Mouse (Mus musculus): ENCODE measurements at regions not wholly inside any gene's neighbourhood (a gene's known extent, or its start where the extent isn't known, plus 50 kb on each side); places are given as distances from the start of the nearest gene placed in this dataset.

GRCm38 (mm10) chr3:23248291-23248690 lies 1171.8 kb downstream of the Tbl1xr1 start:
- no peaks in the 10 kb centered on the region for H3K36me3 ChIP-seq (ENCODE audit: control insufficient read depth, insufficient read depth, low read length)
- WGBS = 83% methylated on average over 2 of the region's 2 CpGs
- DNase-seq (ENCODE audit: low spot score) = no peak
- H3K4me3 ChIP-seq (ENCODE audit: low read depth, low read length) = no peak overlapping the region
- no peak overlapping the region for H3K4me2 ChIP-seq (ENCODE audit: low read depth, severe bottlenecking)
- H3K27ac ChIP-seq (replicated peaks; ENCODE audit: low read depth, low read length) = no peak overlapping the region
- H3K4me1 ChIP-seq (ENCODE audit: control insufficient read depth, insufficient read depth, low read length) = no peaks in the 10 kb centered on the region
- no peak overlapping the region for H3K9ac ChIP-seq (ENCODE audit: low read length)
- no peak for ATAC-seq (ENCODE audit: insufficient number of reproducible peaks, low FRiP score, low TSS enrichment, low read depth)
- no peaks in the 10 kb centered on the region for H3K9me3 ChIP-seq (ENCODE audit: control insufficient read depth, low read length)
- H3K27me3 ChIP-seq (ENCODE audit: control insufficient read depth, insufficient read depth, low read length) = no peaks in the 10 kb centered on the region

- Histone ChIP-seq H3K36me3 (ENCODE audit: control insufficient read depth, insufficient read depth, low read length) (no peaks in the 10 kb centered on the region), H3K4me2 (ENCODE audit: low read depth, severe bottlenecking) (no peak overlapping the region), H3K9me3 (ENCODE audit: control insufficient read depth, low read length) (no peaks in the 10 kb centered on the region), H3K27me3 (ENCODE audit: control insufficient read depth, insufficient read depth, low read length) (no peaks in the 10 kb centered on the region), H3K4me3 (ENCODE audit: low read depth, low read length) (no peak overlapping the region), H3K27ac (replicated peaks; ENCODE audit: low read depth, low read length) (no peak overlapping the region), H3K9ac (ENCODE audit: low read length) (no peak overlapping the region), H3K4me1 (ENCODE audit: control insufficient read depth, insufficient read depth, low read length) (no peaks in the 10 kb centered on the region)
- DNase-seq (ENCODE audit: low spot score) (no peak), ATAC-seq (ENCODE audit: insufficient number of reproducible peaks, low FRiP score, low TSS enrichment, low read depth) (no peak)
Measured at GRCm38 (mm10) chr3:23252180-23252579, 1175.7 kb downstream of the Tbl1xr1 start.

DNA sequence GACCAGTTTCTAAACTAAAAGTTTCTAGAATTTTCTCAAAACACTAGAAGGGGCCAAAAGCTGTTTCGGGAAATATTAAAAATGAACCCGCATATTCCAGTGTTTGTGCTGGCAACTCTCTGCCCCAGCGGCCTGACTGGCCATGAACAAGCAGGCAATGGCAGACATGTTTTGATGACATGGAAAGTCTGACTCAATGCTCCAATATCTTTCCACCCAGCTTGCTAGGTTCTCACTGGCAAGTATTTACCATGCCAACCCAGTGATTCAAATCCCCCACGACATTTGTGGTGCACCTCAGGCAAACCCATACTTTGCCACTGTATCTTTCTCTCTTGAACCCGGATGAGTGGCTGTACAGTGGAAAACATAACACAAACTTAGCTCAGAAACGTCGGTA lies 1222.4 kb downstream of the Tbl1xr1 start:
- Histone ChIP-seq H3K9me3 (ENCODE audit: control insufficient read depth, low read length) (no peaks in the 10 kb centered on the region), H3K27ac (replicated peaks; ENCODE audit: low read depth, low read length) (no peak overlapping the region), H3K4me2 (ENCODE audit: low read depth, severe bottlenecking) (no peak overlapping the region), H3K9ac (ENCODE audit: low read length) (no peak overlapping the region), H3K4me1 (ENCODE audit: control insufficient read depth, insufficient read depth, low read length) (no peaks in the 10 kb centered on the region), H3K4me3 (ENCODE audit: low read depth, low read length) (no peak overlapping the region), H3K36me3 (ENCODE audit: control insufficient read depth, insufficient read depth, low read length) (no peaks in the 10 kb centered on the region), H3K27me3 (ENCODE audit: control insufficient read depth, insufficient read depth, low read length) (no peaks in the 10 kb centered on the region)
- 92% methylated on average over 7 of the region's 7 CpGs for WGBS
- DNase-seq (ENCODE audit: low spot score) = no peak
- no peak for ATAC-seq (ENCODE audit: insufficient number of reproducible peaks, low FRiP score, low TSS enrichment, low read depth)

DNA sequence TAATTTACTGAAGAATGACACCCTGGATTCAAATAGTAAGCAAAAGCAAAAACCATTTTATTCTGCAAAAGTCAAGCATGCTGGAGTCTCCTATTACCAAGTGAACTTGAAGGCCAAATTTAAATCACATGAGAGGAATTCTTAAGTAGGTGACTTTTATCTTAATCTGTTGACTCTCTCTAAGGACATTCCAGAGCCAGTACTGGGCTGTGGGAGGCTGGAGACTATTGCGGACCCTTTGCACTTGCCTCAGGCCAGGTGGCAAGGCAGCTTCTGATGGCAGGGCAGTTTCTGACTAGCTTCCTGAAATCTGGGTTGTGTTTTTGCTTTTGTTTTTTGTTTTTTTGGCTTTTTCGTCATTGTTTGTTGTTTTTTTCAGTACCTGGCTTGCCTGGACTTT lies 1257.8 kb downstream of the Tbl1xr1 start:
- DNase-seq (ENCODE audit: low spot score) (no peak), ATAC-seq (ENCODE audit: insufficient number of reproducible peaks, low FRiP score, low TSS enrichment, low read depth) (no peak)
- H3K4me3 ChIP-seq (ENCODE audit: low read depth, low read length) = no peak overlapping the region
- no peak overlapping the region for H3K9ac ChIP-seq (ENCODE audit: low read length)
- H3K4me2 ChIP-seq (ENCODE audit: low read depth, severe bottlenecking) = no peak overlapping the region
- H3K9me3 ChIP-seq (ENCODE audit: control insufficient read depth, low read length) = no peaks in the 10 kb centered on the region
- H3K27ac ChIP-seq (replicated peaks; ENCODE audit: low read depth, low read length) = no peak overlapping the region
- no peaks in the 10 kb centered on the region for H3K4me1 ChIP-seq (ENCODE audit: control insufficient read depth, insufficient read depth, low read length)
- H3K36me3 ChIP-seq (ENCODE audit: control insufficient read depth, insufficient read depth, low read length) = no peaks in the 10 kb centered on the region
- H3K27me3 ChIP-seq (ENCODE audit: control insufficient read depth, insufficient read depth, low read length) = no peaks in the 10 kb centered on the region
- WGBS = 82% methylated on average over 2 of the region's 2 CpGs

DNA sequence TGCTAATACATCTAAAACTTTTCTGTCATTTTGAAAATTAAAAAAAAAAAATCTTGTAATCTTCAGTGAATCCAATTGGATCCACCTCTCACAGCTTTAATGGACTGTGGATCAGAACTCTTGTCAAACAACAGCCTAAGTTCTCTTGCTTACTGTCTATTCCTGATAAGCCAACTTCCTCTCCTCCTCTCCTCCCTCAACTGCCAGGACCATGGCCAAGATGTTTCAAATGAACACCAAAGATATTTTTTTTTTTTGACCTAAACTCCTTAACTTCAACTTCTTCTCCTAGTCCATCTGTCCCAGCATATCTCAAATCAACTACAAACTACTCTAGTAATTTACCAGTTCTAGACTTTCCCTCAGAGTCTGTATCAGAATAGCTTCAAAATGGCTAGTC lies 1258.5 kb downstream of the Tbl1xr1 start:
- Histone ChIP-seq H3K4me3 (ENCODE audit: low read depth, low read length) (no peak overlapping the region), H3K27ac (replicated peaks; ENCODE audit: low read depth, low read length) (no peak overlapping the region), H3K9ac (ENCODE audit: low read length) (no peak overlapping the region), H3K9me3 (ENCODE audit: control insufficient read depth, low read length) (no peaks in the 10 kb centered on the region), H3K4me1 (ENCODE audit: control insufficient read depth, insufficient read depth, low read length) (no peaks in the 10 kb centered on the region), H3K4me2 (ENCODE audit: low read depth, severe bottlenecking) (no peak overlapping the region), H3K27me3 (ENCODE audit: control insufficient read depth, insufficient read depth, low read length) (no peaks in the 10 kb centered on the region), H3K36me3 (ENCODE audit: control insufficient read depth, insufficient read depth, low read length) (no peaks in the 10 kb centered on the region)
- DNase-seq (ENCODE audit: low spot score) (no peak), ATAC-seq (ENCODE audit: insufficient number of reproducible peaks, low FRiP score, low TSS enrichment, low read depth) (no peak)

DNA sequence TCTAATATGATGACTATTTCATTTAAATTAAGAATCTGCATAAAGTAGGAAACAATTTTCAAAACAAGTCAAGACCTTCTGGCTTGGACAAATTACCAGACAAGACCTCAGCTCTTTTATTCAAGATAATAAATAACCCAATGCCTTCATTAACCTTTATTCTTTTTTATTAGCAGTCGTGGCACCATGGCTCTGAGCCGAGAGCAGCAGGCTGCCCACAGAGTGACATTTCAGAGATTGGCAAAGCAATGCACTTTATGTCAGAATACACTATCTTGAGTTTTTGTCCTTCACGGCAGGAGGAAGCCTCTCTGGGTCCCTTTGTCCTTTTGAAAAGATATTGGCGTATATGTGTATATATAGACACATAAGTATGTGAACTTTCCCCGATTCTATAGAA lies 1297.9 kb downstream of the Tbl1xr1 start:
- Histone ChIP-seq H3K27ac (replicated peaks; ENCODE audit: low read depth, low read length) (no peak overlapping the region), H3K27me3 (ENCODE audit: control insufficient read depth, insufficient read depth, low read length) (no peaks in the 10 kb centered on the region), H3K9me3 (ENCODE audit: control insufficient read depth, low read length) (no peaks in the 10 kb centered on the region), H3K4me3 (ENCODE audit: low read depth, low read length) (no peak overlapping the region), H3K36me3 (ENCODE audit: control insufficient read depth, insufficient read depth, low read length) (no peaks in the 10 kb centered on the region), H3K4me2 (ENCODE audit: low read depth, severe bottlenecking) (no peak overlapping the region), H3K4me1 (ENCODE audit: control insufficient read depth, insufficient read depth, low read length) (no peaks in the 10 kb centered on the region), H3K9ac (ENCODE audit: low read length) (no peak overlapping the region)
- DNase-seq (ENCODE audit: low spot score) (no peak), ATAC-seq (ENCODE audit: insufficient number of reproducible peaks, low FRiP score, low TSS enrichment, low read depth) (no peak)
- 83% methylated on average over 5 of the region's 5 CpGs for WGBS

DNA sequence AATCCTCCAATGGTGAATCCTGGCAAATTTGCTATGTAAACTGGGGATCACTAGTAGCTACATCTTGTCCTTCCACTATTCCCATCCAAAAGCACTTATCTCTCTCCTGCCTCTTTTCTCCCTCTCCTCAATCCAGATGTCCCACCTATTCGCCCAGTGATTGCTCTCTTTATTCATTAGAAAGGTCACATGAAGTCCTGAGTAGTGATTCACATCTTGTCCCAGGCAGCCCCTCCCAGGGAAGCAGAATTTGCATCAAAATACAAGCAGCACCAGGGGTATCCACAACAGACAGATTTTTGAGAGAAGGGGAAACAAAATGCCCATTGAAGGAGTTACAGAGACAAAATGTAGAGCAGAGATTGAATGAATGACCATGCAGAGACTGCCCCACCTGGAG lies 1328.4 kb downstream of the Tbl1xr1 start:
- ATAC-seq (ENCODE audit: insufficient number of reproducible peaks, low FRiP score, low TSS enrichment, low read depth) (no peak), DNase-seq (ENCODE audit: low spot score) (no peak)
- H3K4me1 ChIP-seq (ENCODE audit: control insufficient read depth, insufficient read depth, low read length) = 0 out of 2 replicates have a peak, but pooled peaks cover 3% of the 10 kb centered on the region
- no peaks in the 10 kb centered on the region for H3K27me3 ChIP-seq (ENCODE audit: control insufficient read depth, insufficient read depth, low read length)
- 83% methylated on average over 1 of the region's 1 CpGs for WGBS
- no peaks in the 10 kb centered on the region for H3K9me3 ChIP-seq (ENCODE audit: control insufficient read depth, low read length)
- H3K4me3 ChIP-seq (ENCODE audit: low read depth, low read length) = no peak overlapping the region
- H3K4me2 ChIP-seq (ENCODE audit: low read depth, severe bottlenecking) = no peak overlapping the region
- H3K9ac ChIP-seq (ENCODE audit: low read length) = no peak overlapping the region
- H3K27ac ChIP-seq (replicated peaks; ENCODE audit: low read depth, low read length) = no peak overlapping the region
- no peaks in the 10 kb centered on the region for H3K36me3 ChIP-seq (ENCODE audit: control insufficient read depth, insufficient read depth, low read length)

DNA sequence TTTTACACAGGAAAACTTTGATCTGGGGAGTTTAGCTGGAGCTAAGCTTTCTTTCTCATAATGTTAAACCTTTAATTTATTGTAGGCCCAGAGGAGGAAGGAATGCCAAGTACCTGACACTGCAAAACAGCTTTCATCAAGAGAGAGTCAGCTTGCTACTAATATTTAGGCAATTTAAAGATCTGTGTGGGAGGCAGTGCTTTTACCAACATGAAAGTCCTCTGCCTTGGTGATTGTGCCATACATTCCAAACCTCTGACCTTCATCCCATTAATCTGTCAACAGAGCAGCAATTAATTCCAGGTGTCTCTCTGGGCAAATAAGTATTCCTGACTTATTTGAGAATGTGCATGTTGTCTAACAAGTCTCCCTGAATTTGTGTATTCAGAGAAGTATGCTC lies 1333.0 kb downstream of the Tbl1xr1 start:
- DNase-seq (ENCODE audit: low spot score) = peak; percentile 78

DNA sequence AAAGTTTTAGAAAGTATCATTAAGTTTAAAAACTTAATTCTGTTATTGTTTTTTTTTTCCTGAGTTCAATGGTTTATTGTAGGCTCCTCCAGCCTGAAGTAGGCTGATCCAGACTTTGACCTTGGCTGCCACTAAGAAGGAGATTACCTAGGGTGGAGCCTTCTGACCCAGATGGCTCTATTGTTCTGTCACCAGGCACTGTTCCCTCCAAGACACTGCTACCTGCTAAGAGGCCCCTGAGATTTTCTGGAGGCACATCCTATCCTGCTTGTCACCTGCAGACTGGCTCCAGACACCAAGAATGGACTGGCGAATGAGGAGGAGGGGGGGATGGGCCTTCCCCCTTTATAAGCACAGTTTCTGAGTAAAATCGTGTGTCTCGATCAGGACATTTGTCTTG lies 1350.5 kb downstream of the Tbl1xr1 start:
- no peak overlapping the region for H3K4me2 ChIP-seq (ENCODE audit: low read depth, severe bottlenecking)
- H3K27ac ChIP-seq (replicated peaks; ENCODE audit: low read depth, low read length) = no peak overlapping the region
- 69% methylated on average over 3 of the region's 3 CpGs for WGBS
- no peak for ATAC-seq (ENCODE audit: insufficient number of reproducible peaks, low FRiP score, low TSS enrichment, low read depth)
- H3K9ac ChIP-seq (ENCODE audit: low read length) = no peak overlapping the region
- H3K27me3 ChIP-seq (ENCODE audit: control insufficient read depth, insufficient read depth, low read length) = no peaks in the 10 kb centered on the region
- no peak for DNase-seq (ENCODE audit: low spot score)
- H3K4me3 ChIP-seq (ENCODE audit: low read depth, low read length) = no peak overlapping the region
- no peaks in the 10 kb centered on the region for H3K36me3 ChIP-seq (ENCODE audit: control insufficient read depth, insufficient read depth, low read length)
- no peaks in the 10 kb centered on the region for H3K4me1 ChIP-seq (ENCODE audit: control insufficient read depth, insufficient read depth, low read length)
- no peaks in the 10 kb centered on the region for H3K9me3 ChIP-seq (ENCODE audit: control insufficient read depth, low read length)

More for the DNA sequence above, 1333.0 kb downstream of the Tbl1xr1 start:
- 0 out of 2 replicates have a peak, but pooled peaks cover 3% of the 10 kb centered on the region for H3K4me1 ChIP-seq (ENCODE audit: control insufficient read depth, insufficient read depth, low read length)
- no peaks in the 10 kb centered on the region for H3K36me3 ChIP-seq (ENCODE audit: control insufficient read depth, insufficient read depth, low read length)
- H3K9me3 ChIP-seq (ENCODE audit: control insufficient read depth, low read length) = no peaks in the 10 kb centered on the region
- H3K27me3 ChIP-seq (ENCODE audit: control insufficient read depth, insufficient read depth, low read length) = no peaks in the 10 kb centered on the region
- H3K4me2 ChIP-seq (ENCODE audit: low read depth, severe bottlenecking) = no peak overlapping the region
- H3K9ac ChIP-seq (ENCODE audit: low read length) = no peak overlapping the region
- no peak overlapping the region for H3K4me3 ChIP-seq (ENCODE audit: low read depth, low read length)
- ATAC-seq (ENCODE audit: insufficient number of reproducible peaks, low FRiP score, low TSS enrichment, low read depth) = peak; percentile 93; the same call in 1 of the 2 replicates
- no peak overlapping the region for H3K27ac ChIP-seq (replicated peaks; ENCODE audit: low read depth, low read length)
